Mouse (Mus musculus) cortical plate, adult 2 months (tissue): ENCODE data around the gene Man1c1.

Source experiments
- CTCF ChIP-seq: fragments of 200-500 bp; IDR thresholded peaks from 2 replicates; pipeline ENCODE4 v1.5.1; 2011; ENCODE audit warnings: mild to moderate bottlenecking, control low read depth, low read length; ENCODE audit not compliant: insufficient read depth; ENCODE audit errors: extremely low read depth
- POLR2A ChIP-seq: fragments of 200-500 bp; IDR thresholded peaks from 2 replicates; pipeline ENCODE4 v1.6.1; 2011; ENCODE audit warnings: mild to moderate bottlenecking, low read length, control low read depth; ENCODE audit not compliant: insufficient read depth; ENCODE audit errors: extremely low read depth

GRCm38 (mm10) chr4:134580351-134581148, 123.5 kb downstream of the Man1c1 start:
- TF ChIP-seq CTCF (no peak), POLR2A (no peak)
